In the genomic region with DNA sequence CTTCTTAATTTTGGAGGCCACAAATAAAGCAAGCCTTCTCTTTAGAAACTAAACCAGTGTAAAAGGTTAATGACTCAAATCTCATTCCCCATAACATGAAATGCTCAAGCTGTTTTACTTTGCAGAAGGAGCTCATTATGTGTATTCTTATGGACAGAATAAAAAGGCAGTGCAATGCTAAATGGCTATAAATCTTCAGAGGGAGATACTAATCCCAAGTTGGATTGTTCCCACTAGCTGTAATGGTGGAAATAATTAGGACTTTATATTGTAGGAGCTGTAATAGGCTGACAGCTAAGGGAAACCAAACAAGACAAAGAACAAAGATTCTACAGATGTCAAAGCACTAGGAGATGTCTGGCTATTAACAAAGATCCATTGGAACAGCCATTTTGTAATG, we compare ENCODE assay signal across 23 mouse cellular contexts.
DNase-seq lines count a peak whose midpoint lies in the region; ATAC-seq and TF ChIP-seq lines count a peak whose summit lies in the region.
"Had no signal": no experiment of that assay in that cellular context is flagged by ENCODE, and none has a peak within 500 bp of the region (broad histone marks: within the 10 kb centered on the region; RNA-seq: fewer than 3 reads in every experiment).

No protein-coding gene starts in this region.

- no peak overlapping the region for H3K27ac ChIP-seq in forebrain, embryonic 11.5 days (ENCODE audit: low read depth, low read length)
- no peak overlapping the region for H3K27ac ChIP-seq in forebrain, embryonic 10.5 days
- H3K27ac ChIP-seq in kidney, embryonic 16.5 days (ENCODE audit: low read length), result no peak overlapping the region
- H3K27ac ChIP-seq in kidney, adult 2 months (ENCODE audit: insufficient read depth, low read depth, low read length), result no peak overlapping the region
- H3K27ac ChIP-seq in forebrain, embryonic 16.5 days (ENCODE audit: low read length), result no peak overlapping the region
- no peak overlapping the region for H3K27ac ChIP-seq in left cerebral cortex, adult 2 months
- H3K27ac ChIP-seq: embryonic facial prominence, embryonic 15.5 days; gastrocnemius, adult 2 months; hindbrain, embryonic 10.5 days; hindbrain, embryonic 14.5 days had no signal

- no peaks in the 10 kb centered on the region for H3K4me1 ChIP-seq in forebrain, embryonic 11.5 days (replicated peaks; ENCODE audit: control insufficient read depth, insufficient read depth, low read length)
- peaks cover 9% of the 10 kb centered on the region; the same call in 1 of the 2 replicates for H3K4me1 ChIP-seq in forebrain, embryonic 10.5 days
- H3K4me1 ChIP-seq in kidney, embryonic 16.5 days (ENCODE audit: insufficient read depth, low read length), result no peaks in the 10 kb centered on the region
- H3K4me1 ChIP-seq in kidney, adult 2 months (ENCODE audit: control insufficient read depth, insufficient read depth, low read length), result no peaks in the 10 kb centered on the region
- H3K4me1 ChIP-seq in forebrain, embryonic 16.5 days (replicated peaks; ENCODE audit: control insufficient read depth, insufficient read depth, low read length), result no peaks in the 10 kb centered on the region
- H3K4me1 ChIP-seq: embryonic facial prominence, embryonic 15.5 days; heart, embryonic 12.5 days; hindbrain, embryonic 10.5 days had no signal

- no peak for TF ChIP-seq CTCF in kidney, adult 2 months (conservative IDR thresholded peaks at IDR 0.05; ENCODE audit: insufficient read depth, insufficient read length, low read depth, low read length)
- TF ChIP-seq CTCF in brain, embryonic 14.5 days (IDR thresholded peaks at IDR 0.05; ENCODE audit: borderline replicate concordance, extremely low read depth, insufficient read depth, insufficient read length), result no peak
- no peak for TF ChIP-seq CTCF in left cerebral cortex, adult 2 months (IDR thresholded peaks at IDR 0.05)

- no peak for DNase-seq in forebrain, embryonic 11.5 days (ENCODE audit: low spot score)
- no peak for DNase-seq in forebrain, embryonic 10.5 days (ENCODE audit: extremely low spot score, low spot score)
- no peak for DNase-seq in kidney, adult 2 months
- DNase-seq in brain, embryonic 14.5 days (ENCODE audit: low read depth), result peak; percentile 80
- no peak for DNase-seq in left cerebral cortex, adult 2 months (ENCODE audit: extremely low spot score in 1 of 2, low spot score in 2 of 2)
- DNase-seq: adrenal gland, adult 8-10 months; adrenal gland, postnatal 36 days; B cell, adult 2 months; cerebellum, adult 11 months; cerebellum, adult 8-10 months; cerebellum, postnatal 14 days; embryo, embryonic 11 days; gastrocnemius, adult 2 months; gastrocnemius, postnatal 25 days had no signal

- H3K36me3 ChIP-seq in forebrain, embryonic 11.5 days (ENCODE audit: control insufficient read depth, insufficient read depth, low read length), result no peaks in the 10 kb centered on the region
- H3K36me3 ChIP-seq in forebrain, embryonic 10.5 days (replicated peaks), result no peaks in the 10 kb centered on the region
- no peaks in the 10 kb centered on the region for H3K36me3 ChIP-seq in kidney, embryonic 16.5 days (ENCODE audit: insufficient read depth, low read length)
- H3K36me3 ChIP-seq in kidney, adult 2 months (ENCODE audit: control insufficient read depth, insufficient read depth, low read length), result no peaks in the 10 kb centered on the region
- H3K36me3 ChIP-seq in forebrain, embryonic 16.5 days (ENCODE audit: control insufficient read depth, insufficient read depth), result no peaks in the 10 kb centered on the region
- H3K36me3 ChIP-seq: embryonic facial prominence, embryonic 15.5 days; G1E; heart, embryonic 12.5 days; hindbrain, embryonic 10.5 days had no signal

- H3K27me3 ChIP-seq in forebrain, embryonic 11.5 days (ENCODE audit: control insufficient read depth, insufficient read depth, low read length), result no peaks in the 10 kb centered on the region
- H3K27me3 ChIP-seq in forebrain, embryonic 10.5 days (ENCODE audit: poor library complexity, severe bottlenecking), result no peaks in the 10 kb centered on the region
- no peaks in the 10 kb centered on the region for H3K27me3 ChIP-seq in kidney, embryonic 16.5 days (ENCODE audit: insufficient read depth, low read length)
- no peaks in the 10 kb centered on the region for H3K27me3 ChIP-seq in kidney, adult 2 months (replicated peaks; ENCODE audit: control insufficient read depth, insufficient read depth, low read length)
- no peaks in the 10 kb centered on the region for H3K27me3 ChIP-seq in forebrain, embryonic 16.5 days (replicated peaks; ENCODE audit: control insufficient read depth, insufficient read depth, low read length)
- H3K27me3 ChIP-seq: embryonic facial prominence, embryonic 15.5 days; heart, embryonic 12.5 days had no signal

- H3K9ac ChIP-seq in forebrain, embryonic 11.5 days (ENCODE audit: low read length), result no peak overlapping the region
- no peak overlapping the region for H3K9ac ChIP-seq in kidney, embryonic 16.5 days (replicated peaks; ENCODE audit: low read length)
- H3K9ac ChIP-seq in forebrain, embryonic 16.5 days (replicated peaks; ENCODE audit: low read depth, low read length), result no peak overlapping the region
- H3K9ac ChIP-seq: embryonic facial prominence, embryonic 15.5 days; heart, embryonic 12.5 days; hindbrain, embryonic 14.5 days had no signal

- no peak for TF ChIP-seq POLR2A in kidney, adult 2 months (IDR thresholded peaks at IDR 0.05; ENCODE audit: low read depth, low read length)
- no peak for TF ChIP-seq POLR2A in brain, embryonic 14.5 days (IDR thresholded peaks at IDR 0.05; ENCODE audit: borderline replicate concordance, extremely low read depth, insufficient read depth, insufficient read length, poor library complexity, severe bottlenecking)

- peak; percentile 86 for ATAC-seq in forebrain, embryonic 11.5 days (replicated peaks; ENCODE audit: low FRiP score)
- peak; percentile 69; the same call in 1 of the 2 replicates for ATAC-seq in kidney, embryonic 16.5 days (ENCODE audit: low FRiP score, low TSS enrichment)
- peak; percentile 61 for ATAC-seq in forebrain, embryonic 16.5 days
- ATAC-seq: CD4-positive, CD25-positive, alpha-beta regulatory T cell, adult 4 months had no signal

- no peak overlapping the region for H3K4me2 ChIP-seq in forebrain, embryonic 11.5 days (ENCODE audit: low read depth, low read length, severe bottlenecking)
- H3K4me2 ChIP-seq in kidney, embryonic 16.5 days (replicated peaks; ENCODE audit: low read depth, low read length), result no peak overlapping the region
- H3K4me2 ChIP-seq in forebrain, embryonic 16.5 days (ENCODE audit: low read length), result no peak overlapping the region
- H3K4me2 ChIP-seq: embryonic facial prominence, embryonic 15.5 days; heart, embryonic 12.5 days; hindbrain, embryonic 14.5 days had no signal

- no peak overlapping the region for H3K4me3 ChIP-seq in forebrain, embryonic 11.5 days (ENCODE audit: low read depth, low read length)
- no peak overlapping the region for H3K4me3 ChIP-seq in forebrain, embryonic 10.5 days
- H3K4me3 ChIP-seq in kidney, embryonic 16.5 days (ENCODE audit: low read length), result no peak overlapping the region
- no peak overlapping the region for H3K4me3 ChIP-seq in kidney, adult 2 months (ENCODE audit: insufficient read depth, low read depth, low read length)
- H3K4me3 ChIP-seq in forebrain, embryonic 16.5 days (replicated peaks; ENCODE audit: low read length), result no peak overlapping the region
- no peak overlapping the region for H3K4me3 ChIP-seq in left cerebral cortex, adult 2 months
- H3K4me3 ChIP-seq: embryonic facial prominence, embryonic 15.5 days; erythroblast, embryonic 14.5 days; gastrocnemius, adult 2 months; heart, embryonic 12.5 days; hindbrain, embryonic 10.5 days had no signal

- intact Hi-C loops in left cerebral cortex, adult 2 months (cut with DNase I), result no loop called here

- H3K9me3 ChIP-seq in forebrain, embryonic 11.5 days (ENCODE audit: control insufficient read depth, low read length), result no peaks in the 10 kb centered on the region
- no peaks in the 10 kb centered on the region for H3K9me3 ChIP-seq in forebrain, embryonic 10.5 days
- H3K9me3 ChIP-seq in kidney, embryonic 16.5 days (ENCODE audit: low read length), result no peaks in the 10 kb centered on the region
- H3K9me3 ChIP-seq in forebrain, embryonic 16.5 days (ENCODE audit: control insufficient read depth, low read length), result no peaks in the 10 kb centered on the region
- H3K9me3 ChIP-seq: embryonic facial prominence, embryonic 15.5 days; G1E; heart, embryonic 12.5 days; hindbrain, embryonic 10.5 days had no signal
